Mouse (Mus musculus) heart, adult 10 weeks (tissue): ENCODE data around the gene Catsper2. TPM values are rescaled to one million over a fixed set of nuclear protein-coding genes. Genes with fewer than 3 reads are reported as not detected.

Source experiments
- polyA plus RNA-seq: library from polyadenylated mRNA; stranded (reverse); fragments of 350-450 nt; fragmentation: Illumina TruSeq; extraction: RNeasy Lipid Tissue Mini Kit (QIAGEN cat#74804); gene quantifications from one replicate; pipeline ENCODE4 v1.2.3, GENCODE M21; 2014; ENCODE audit warnings: low read depth, low replicate concordance

Gene Catsper2
- 5.0 TPM for polyA plus RNA-seq

DNA sequence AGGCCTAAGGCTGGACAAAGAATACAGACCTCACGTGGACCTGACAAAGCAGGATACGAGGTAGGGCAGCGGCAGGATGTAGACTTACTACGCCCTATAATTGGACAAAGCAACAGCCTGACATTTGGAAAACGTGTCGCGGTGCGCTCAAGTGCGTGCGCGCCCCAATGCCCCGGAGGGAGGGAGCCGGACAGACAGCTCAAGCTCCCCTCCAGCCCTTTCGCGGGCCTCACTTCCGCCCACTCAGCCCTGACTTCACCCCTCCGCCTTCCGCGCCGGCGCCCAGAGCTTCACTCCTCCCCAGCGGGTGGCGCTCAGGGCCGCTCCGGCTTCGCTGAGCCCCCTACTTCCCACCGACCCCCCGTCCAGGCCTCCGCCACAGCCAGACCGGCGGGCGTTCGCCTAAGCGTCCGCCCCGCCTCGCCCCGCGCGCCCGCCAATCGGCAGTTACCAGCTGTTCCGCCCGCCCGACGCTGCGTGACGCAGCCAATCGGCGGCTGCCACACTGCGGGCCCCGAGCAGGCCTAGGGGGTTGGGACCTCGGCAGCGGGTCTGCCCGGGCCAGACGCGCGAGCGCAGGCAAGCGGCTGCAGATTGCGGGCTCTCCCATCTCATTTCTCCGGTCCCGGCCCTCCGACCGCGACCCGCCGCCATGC lies at the start of gene Catsper2, which contains the start of gene Pdia3:
Gene Catsper2, minus strand, starts transcription at position 406 of the 656 bp plus-strand sequence.
Gene Pdia3, plus strand, starts transcription at position 389 of the 656 bp plus-strand sequence.

GRCm38 (mm10) chr2:121456692-121457642 lies 43.4 kb upstream of the Catsper2 start, which contains the start of gene Serinc4:
Serinc4 (minus strand) TSS chr2:121456781.

GRCm38 (mm10) chr2:121452990-121453389 lies 39.4 kb upstream of the Catsper2 start, which contains the start of gene Hypk:
Hypk (plus strand) TSS chr2:121453290.

GRCm38 (mm10) chr2:121448739-121449535 lies 35.3 kb upstream of the Catsper2 start, which contains the start of gene Serf2:
Serf2 (plus strand) TSS chr2:121449195.

GRCm38 (mm10) chr2:121444178-121444577 lies 30.6 kb upstream of the Catsper2 start, which contains the start of gene Ell3:
Ell3 (minus strand) TSS chr2:121444278.

DNA sequence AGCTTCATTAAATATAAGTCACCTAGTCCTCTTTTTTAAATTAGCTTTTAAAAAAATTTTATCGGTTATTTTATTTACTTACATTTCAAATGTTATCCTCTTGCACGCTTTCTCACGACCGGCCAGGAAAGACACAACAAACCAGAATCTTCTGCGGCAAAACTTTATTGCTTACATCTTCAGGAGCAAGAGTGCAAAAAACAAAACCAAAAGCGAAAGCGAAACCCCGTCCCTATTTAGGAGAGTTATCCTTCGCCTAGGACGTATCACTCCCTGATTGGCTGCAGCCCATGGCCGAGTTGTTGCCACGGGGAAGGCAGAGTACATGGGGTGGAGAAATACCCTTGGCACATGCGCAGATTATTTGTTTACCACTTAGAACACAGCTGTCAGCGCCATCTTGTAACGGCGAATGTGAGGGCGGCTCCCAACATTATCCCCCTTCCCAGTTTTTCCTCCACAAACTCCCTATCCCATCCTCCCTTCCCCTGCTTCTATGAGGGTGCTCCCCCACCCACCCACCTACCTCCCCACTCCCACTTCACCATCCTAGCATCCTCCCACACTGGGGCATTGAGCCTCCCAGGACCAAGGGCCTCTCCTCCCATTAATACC lies 26.5 kb downstream of the Catsper2 start, which contains the start of gene Strc:
Gene Strc, minus strand, starts transcription at position 208 of the 615 bp plus-strand sequence.

GRCm38 (mm10) chr2:121357494-121357893 lies 56.1 kb downstream of the Catsper2 start, which contains the start of gene Ckmt1:
Ckmt1 (plus strand) TSS chr2:121357714.

GRCm38 (mm10) chr2:121354820-121355592 lies 58.6 kb downstream of the Catsper2 start, which contains the start of gene Ppip5k1:
Ppip5k1 (minus strand) TSS chr2:121355396.

Other genes starting within 250 kb of the Catsper2 start
- 15.4 TPM for gene Tubgcp4, start 243.1 kb downstream of the Catsper2 start, polyA plus RNA-seq
- 6.5 TPM for gene Zscan29, start 242.7 kb downstream of the Catsper2 start, polyA plus RNA-seq
- 24.0 TPM for gene Trp53bp1, start 142.4 kb downstream of the Catsper2 start, polyA plus RNA-seq
- gene Map1a, start 124.2 kb downstream of the Catsper2 start, polyA plus RNA-seq, result 2.9 TPM
- 70.3 TPM for gene Ppip5k1, start 58.4 kb downstream of the Catsper2 start, polyA plus RNA-seq
- gene Ckmt1, start 56.1 kb downstream of the Catsper2 start, polyA plus RNA-seq, result 1.8 TPM
- 0.21 TPM for gene Strc, start 26.6 kb downstream of the Catsper2 start, polyA plus RNA-seq
- 115 TPM for gene Pdia3, start within 50 bp of the Catsper2 start, polyA plus RNA-seq
- 0.26 TPM for gene Ell3, start 30.5 kb upstream of the Catsper2 start, polyA plus RNA-seq
- gene Serf2, start 35.4 kb upstream of the Catsper2 start, polyA plus RNA-seq, result 543 TPM
- 17.4 TPM for gene Hypk, start 39.5 kb upstream of the Catsper2 start, polyA plus RNA-seq
- gene Serinc4, start 43.0 kb upstream of the Catsper2 start, polyA plus RNA-seq, result not detected
- gene Mfap1b, start 60.3 kb upstream of the Catsper2 start, polyA plus RNA-seq, result 39.7 TPM
- gene Mfap1a, start 92.9 kb upstream of the Catsper2 start, polyA plus RNA-seq, result 33.2 TPM
- 1.3 TPM for gene Wdr76, start 92.9 kb upstream of the Catsper2 start, polyA plus RNA-seq